Mouse (Mus musculus) ovary, adult 18-20 months (tissue): ENCODE data around the gene Zfp335.
"Not testable (repeated sequence)": the region's sequence is repeated elsewhere in the genome, so short reads cannot be mapped to it uniquely, and the experiment has no call there.

Experiments used
- DNase-seq: peaks from one replicate; pipeline ENCODE4 v3.0.0; 2022; ENCODE audit warnings: low spot score, mixed read lengths

Zfp335 gene

GRCm38 (mm10) chr2:164866741-164867551 lies 44.6 kb downstream of the Zfp335 start:
- peak; percentile 52 for DNase-seq

GRCm38 (mm10) chr2:164864593-164864992 lies 47.0 kb downstream of the Zfp335 start:
- DNase-seq, result no peak

GRCm38 (mm10) chr2:164863411-164863810 lies 48.1 kb downstream of the Zfp335 start:
- DNase-seq, result not testable (repeated sequence)

- DNase-seq, result peak; percentile 58
These were observed 49.2 kb downstream of the Zfp335 start for GRCm38 (mm10) chr2:164862179-164862861.

- DNase-seq, result no peak
These were observed 50.5 kb downstream of the Zfp335 start for GRCm38 (mm10) chr2:164861094-164861493.

GRCm38 (mm10) chr2:164859640-164860432 lies 51.7 kb downstream of the Zfp335 start:
- no peak for DNase-seq

- DNase-seq, result no peak
These were observed 52.4 kb downstream of the Zfp335 start for GRCm38 (mm10) chr2:164859155-164859554.

GRCm38 (mm10) chr2:164857842-164858553 lies 53.6 kb downstream of the Zfp335 start:
- DNase-seq, result no peak

GRCm38 (mm10) chr2:164857101-164857821 lies 54.3 kb downstream of the Zfp335 start, which contains the start of gene Pltp:
Pltp (minus strand) TSS chr2:164857711.
- no peak for DNase-seq

GRCm38 (mm10) chr2:164856309-164857100 lies 55.1 kb downstream of the Zfp335 start:
- no peak for DNase-seq

- not testable (repeated sequence) for DNase-seq
These were observed 56.0 kb downstream of the Zfp335 start for GRCm38 (mm10) chr2:164855572-164855971.

GRCm38 (mm10) chr2:164850061-164850460 lies 61.5 kb downstream of the Zfp335 start:
- DNase-seq, result no peak

- no peak for DNase-seq
These were observed 65.8 kb downstream of the Zfp335 start for GRCm38 (mm10) chr2:164845782-164846181.
